Mouse (Mus musculus) NIH3T3 (cell line): ENCODE measurements around the gene Iqsec1.

Experiments used
- DNase-seq: peaks from one replicate; pipeline ENCODE4 v3.0.0-alpha.2; 2012; ENCODE audit warnings: low read depth

Gene Iqsec1

DNA sequence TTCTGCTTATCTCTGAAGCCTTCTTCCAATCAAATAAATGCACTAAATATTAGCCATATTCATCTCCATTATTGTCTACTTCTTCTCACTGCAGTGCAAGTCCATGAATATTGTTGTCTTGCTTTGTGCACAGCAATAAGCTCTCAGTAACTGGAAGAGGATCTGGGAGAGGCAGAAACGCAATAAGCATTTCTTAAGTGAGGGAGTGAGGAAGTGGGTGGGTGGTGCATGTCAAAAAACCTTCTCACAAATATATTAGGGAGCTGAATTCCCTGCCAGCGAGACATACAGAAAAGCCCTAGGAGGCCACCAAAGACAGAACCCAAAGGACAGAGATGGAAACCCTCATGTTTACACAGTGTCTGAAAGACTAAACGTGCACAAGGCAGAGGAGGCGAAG, 35.1 kb downstream of the Iqsec1 start:
- DNase-seq, result no peak

DNA sequence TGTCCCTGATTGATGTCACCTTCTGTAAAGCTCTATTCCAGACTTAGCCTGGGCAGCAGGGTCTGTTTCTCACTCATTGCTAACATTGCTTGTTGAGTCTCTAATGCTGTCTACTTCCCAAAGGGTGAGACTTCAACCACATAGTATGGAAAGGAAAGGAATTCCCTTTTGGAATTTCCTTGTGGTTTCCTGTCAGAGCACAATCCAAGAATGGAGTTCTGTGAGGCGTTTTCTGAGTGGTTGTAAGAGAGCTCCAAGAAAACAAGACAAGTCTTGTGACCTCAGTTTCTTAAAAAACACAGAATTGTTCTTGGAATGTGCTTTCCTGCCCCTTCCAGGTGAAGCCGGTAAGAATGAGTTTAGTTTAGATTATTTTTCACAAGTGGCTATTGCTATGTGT, 37.5 kb downstream of the Iqsec1 start:
- DNase-seq, result no peak

DNA sequence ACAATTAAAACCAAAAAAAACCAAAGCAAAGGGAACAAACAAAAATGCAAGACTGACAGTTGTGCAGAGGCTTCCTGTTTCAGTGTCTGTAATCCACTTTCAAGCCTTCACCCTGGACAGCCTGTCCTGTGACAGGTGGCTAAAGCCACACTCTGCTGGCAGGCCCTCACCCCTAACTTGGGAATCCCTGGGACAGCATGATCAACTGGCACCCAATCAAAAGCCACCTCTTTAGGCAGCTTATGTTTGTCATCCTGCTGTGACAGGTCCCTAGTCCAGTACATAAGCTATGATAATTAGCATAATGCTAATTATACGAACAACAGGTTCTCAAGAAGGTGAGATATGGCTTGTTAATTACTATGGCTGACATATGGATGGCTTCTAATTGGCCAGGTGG, 40.4 kb downstream of the Iqsec1 start:
- DNase-seq, result no peak

DNA sequence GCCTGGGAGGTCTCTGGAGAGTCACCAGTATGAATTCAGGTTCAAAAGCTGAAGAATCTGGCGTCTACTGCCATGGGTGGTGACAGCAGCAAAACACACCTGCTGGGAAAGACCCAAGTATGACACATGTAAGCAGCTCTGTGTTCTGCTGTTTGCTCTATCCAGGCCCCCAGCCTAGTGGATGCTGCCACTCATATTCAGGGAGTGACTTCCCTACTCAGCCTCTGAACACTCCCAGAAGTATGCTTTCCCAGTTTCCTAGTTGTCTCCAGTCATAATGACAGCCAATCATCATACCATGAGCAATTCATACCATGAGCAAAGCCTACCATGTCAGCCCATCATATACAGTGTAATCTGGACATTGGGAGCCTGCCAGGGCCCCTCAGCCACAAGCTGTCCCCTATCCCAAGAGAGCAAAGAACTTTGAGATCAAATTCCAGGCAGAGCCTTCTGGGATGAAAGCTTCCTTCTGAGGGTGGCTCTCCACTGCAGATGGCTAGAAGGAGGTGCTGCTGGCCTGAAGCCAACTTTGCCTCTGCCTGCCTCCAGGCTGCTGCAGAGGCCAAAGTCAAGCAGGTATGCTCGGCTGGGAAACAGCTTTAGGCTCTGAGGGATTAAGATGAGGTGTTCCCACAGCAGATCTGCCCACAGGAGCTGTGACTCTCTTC, 42.8 kb downstream of the Iqsec1 start:
- peak; percentile 19 for DNase-seq

DNA sequence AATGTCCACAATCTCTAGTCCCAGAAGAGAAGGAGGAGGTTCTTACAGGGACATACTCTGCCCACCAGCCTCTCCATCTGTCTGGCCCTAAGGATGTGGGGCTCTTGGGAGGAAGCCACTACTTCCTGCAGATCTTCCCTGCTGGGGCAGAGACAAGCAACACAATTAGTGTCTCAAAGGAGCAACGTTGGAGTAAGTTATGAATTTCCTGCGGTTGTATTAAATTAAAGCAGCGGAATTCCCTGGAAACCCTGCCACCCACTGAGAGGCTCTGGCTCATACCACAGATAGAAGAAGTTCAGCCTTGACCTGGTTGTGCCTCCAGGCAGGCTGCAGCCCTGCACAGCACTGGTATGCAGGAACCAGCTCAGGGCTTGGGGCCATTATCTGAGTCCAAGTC, 47.2 kb downstream of the Iqsec1 start:
- DNase-seq, result no peak

DNA sequence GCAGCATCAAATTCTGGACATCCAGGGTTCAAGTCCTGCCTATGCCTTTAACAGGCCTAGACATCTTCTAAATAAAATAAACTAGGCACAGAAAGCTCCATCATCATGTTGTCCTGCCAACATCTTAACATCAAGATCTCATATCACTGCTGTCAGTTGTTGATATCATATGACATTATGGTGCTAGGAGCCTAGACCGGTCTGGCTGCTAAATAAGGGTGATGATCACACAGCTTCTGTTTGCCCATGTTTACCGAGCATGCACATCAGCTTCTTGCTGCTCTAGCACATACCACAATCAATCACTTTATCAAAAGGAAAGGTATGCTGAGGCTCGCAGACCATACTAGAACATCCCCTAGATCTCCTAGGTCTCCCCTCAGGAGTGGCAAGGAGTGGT, 54.8 kb downstream of the Iqsec1 start:
- no peak for DNase-seq

DNA sequence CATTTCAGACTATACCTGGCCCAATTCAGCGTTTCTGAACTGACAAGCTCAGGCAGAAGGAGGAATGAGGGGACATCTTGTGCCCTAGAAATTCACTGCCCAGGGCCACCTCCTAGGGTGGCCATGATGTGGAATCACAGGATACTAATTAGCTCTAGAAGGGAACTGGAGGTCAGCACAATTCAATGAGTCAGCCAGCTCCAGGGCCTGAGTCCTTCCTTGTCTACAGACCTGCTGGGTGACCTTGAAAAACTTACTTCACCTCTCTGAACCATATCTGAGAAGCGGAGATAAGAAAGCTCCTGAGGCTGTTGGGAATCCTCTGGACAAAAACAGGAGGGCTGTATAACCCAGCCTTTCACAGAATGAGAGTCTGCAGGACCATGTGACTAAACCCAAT, 59.7 kb downstream of the Iqsec1 start:
- DNase-seq, result no peak

GRCm38 (mm10) chr6:90925472-90925871, 63.0 kb downstream of the Iqsec1 start:
- DNase-seq, result no peak

DNA sequence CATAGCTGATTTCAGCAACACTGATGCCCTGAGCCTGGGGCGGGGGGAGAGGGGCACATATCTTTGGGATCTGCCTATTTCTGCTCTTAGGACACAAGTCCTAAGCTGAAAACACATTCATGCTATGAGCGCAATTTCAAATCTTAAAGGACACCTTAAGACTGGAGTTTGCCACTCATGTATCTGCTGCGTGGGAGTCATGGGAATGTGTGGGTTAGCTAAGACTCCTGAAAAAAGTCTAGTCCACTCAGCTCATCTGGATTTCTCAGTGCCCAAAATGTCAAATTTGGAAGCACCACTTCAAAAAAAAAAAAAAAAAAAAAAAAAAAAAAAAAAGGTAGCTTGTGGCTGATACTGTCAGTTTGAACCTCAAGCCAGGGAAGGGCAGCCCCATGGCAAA, 63.7 kb downstream of the Iqsec1 start:
- no peak for DNase-seq

GRCm38 (mm10) chr6:90924379-90924778, 64.1 kb downstream of the Iqsec1 start:
- DNase-seq, result no peak

DNA sequence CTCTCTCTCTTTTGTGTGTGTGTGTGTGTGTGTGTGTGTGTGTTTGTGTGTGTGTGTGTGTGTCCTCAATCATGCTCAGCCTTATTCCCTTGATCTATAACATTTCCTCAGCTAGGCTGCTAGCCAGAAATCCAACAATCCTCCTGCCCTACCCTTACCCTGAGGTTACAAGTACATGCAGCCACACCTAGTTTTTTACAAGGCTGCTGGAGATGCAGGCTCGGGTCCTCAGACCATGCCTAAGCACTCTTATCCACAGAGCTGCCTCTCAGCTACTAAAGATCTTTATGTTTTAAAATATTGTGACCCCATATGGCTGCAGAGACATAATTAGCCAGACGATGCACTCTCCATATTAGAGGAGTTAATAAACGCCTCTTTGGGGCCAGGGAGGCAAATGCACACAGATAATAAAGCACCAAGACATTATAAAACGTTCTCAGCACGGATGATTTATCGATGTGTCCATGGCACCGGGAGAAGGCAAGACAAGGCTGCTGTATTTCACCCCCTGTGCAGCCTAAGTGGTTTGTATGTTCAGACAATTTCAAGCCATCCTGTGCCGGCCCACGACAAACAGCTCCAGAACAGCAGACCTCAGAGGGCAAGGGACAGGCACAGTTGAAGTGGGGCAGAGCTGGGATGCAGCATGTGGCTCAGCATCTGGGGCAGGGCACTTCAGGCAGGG, 67.1 kb downstream of the Iqsec1 start:
- no peak for DNase-seq

- DNase-seq, result no peak
Measured at GRCm38 (mm10) chr6:90920510-90921220, 67.8 kb downstream of the Iqsec1 start.

DNA sequence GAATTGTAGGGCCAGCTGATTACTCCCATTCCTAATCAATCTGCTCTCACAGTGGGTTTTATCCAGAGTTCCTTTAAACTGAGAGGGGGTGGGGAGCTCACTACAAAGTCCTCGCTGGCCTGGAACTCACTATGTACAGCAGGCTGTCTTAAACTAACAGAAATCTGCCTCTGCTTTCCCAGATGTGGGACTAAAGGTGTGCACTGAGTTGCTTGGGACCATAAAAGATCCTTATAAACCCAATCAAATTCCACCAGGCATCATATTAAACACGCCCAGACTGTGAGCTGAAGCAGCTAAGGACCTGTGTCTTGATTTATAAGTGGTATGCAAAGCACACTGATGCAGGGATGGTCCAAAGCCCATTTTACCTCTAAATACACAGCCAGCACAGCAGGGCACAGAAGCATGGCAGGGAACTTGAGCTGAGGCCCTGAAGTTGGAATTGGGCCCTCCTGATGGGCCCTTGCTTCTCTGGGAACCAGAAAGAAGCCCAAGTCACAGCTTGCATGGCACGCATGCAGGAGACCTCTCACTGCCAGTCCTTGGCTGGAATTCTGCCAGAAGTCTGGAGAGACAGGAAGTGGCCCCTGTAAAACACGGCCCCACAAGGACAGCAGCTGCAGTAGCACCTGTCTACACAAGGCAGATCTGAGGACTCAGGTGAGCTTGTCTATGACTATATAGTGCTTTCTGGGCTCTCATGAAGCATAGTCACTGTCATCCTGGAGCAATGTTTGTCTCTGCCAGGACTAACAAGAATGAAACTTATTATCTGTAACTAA, 68.7 kb downstream of the Iqsec1 start:
- peak; percentile 7 for DNase-seq

GRCm38 (mm10) chr6:90915585-90915984, 72.9 kb downstream of the Iqsec1 start:
- no peak for DNase-seq

- DNase-seq, result no peak
Measured at GRCm38 (mm10) chr6:90913771-90914170, 74.7 kb downstream of the Iqsec1 start.

- DNase-seq, result no peak
Measured at GRCm38 (mm10) chr6:90912768-90913167, 75.7 kb downstream of the Iqsec1 start.

DNA sequence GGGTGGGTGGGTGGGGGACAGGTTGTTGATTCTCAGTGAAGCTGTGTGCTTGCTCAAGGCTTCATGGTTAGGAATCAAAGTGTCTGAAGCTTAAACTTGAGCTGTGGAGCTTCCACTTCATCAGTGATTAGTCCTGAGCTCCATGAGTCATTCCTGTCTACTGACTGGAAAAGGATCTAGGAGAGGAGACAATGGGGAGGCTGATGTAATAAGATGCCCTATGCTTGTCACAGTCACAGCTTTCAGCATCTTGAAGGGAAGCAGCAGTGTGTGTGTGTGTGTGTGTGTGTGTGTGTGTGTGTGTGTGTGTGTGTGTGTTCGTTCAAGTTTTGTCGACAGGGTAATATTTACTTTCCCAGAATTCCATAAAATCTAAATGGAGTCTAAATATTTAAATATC, 84.3 kb downstream of the Iqsec1 start:
- no peak for DNase-seq

DNA sequence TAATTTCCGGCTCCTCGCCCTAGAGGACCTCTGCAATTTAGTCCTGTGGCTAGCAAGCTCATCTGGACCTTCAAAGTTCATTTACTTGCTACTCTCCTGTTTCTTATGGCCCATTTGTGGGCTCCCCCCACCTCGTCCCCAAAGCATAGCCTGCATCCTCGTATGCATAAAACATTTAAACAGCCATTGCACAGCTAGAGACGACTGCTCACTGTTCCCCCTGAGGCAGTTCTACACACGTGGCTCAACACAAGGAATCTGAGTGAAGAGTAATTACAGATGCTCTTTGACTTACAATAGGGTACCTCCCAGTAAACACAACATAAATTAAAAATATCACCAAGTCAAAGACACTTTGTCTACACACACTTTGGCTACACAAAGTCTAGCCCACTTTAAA, 88.2 kb downstream of the Iqsec1 start:
- no peak for DNase-seq

DNA sequence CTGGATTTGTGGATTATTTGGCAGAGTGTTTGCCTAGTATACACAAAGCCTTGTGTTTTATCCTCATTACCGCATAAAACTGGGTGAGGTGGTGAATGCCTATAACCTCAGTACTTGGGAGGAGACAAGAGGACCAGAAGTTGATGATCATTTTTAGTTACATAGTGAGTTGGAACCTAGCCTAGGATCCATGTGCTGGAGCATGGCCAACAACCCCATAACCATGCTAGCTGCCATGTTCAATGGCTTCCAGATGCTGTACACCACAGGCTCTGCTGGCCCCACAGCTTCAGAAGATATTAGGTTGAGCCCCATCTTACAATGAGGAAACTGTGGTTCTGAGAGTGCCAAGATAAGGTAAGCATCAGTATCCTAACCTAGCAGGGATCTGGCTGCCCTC, 89.2 kb downstream of the Iqsec1 start:
- peak; percentile 28 for DNase-seq

DNA sequence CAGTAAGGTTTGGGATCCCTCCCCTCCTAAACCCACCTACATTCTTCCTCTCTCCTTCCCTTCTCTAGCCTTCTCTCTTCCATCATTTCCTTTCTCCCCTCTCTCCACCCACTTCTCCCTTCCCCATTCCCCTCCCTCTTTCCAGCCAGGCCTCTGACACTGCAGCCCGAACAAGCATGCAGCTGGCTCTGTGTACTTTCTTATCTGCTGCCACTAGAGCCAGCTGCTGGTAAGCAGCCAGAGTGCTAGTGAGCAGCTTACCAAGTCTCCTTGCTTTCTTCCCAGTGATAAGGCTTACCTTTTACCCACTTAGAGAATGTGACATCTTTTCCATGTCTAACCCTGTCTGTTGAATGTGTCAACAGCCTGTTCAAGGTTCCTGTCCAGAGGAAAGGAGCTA, 90.4 kb downstream of the Iqsec1 start:
- DNase-seq, result peak; percentile 10

DNA sequence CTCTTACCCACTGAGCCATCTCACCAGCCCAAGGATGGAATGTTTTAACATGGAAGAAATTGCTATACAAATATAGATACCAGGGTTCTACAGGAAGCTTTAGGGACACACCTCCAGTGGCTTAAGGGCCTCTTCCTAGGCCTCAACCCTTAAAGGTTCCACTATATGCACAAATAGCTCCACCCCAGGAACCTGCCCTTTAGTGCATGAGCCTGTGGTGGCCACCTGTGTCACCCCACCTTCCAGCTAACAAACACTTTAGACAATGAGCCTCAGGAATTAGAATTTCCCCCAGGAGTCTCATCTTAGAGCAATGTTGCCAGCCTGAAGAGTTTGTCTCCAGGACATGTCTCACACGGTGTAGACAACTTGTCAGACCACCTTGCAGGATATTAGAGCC, 96.1 kb downstream of the Iqsec1 start:
- no peak for DNase-seq
